Mouse (Mus musculus) kidney, embryonic 14.5 days (tissue): ENCODE data around the gene Krtap4-9. TPM values are rescaled to one million over a fixed set of nuclear protein-coding genes. Genes with fewer than 3 reads are reported as not detected.
"Not testable (repeated sequence)": the region's sequence is repeated elsewhere in the genome, so short reads cannot be mapped to it uniquely, and the experiment has no call there.

ENCODE experiments used
- ATAC-seq: fragments of 200-750 bp; cut with Nextera tagmentation; 2 replicates; pipeline ENCODE4 v1.8.0; 2017; ENCODE audit warnings: moderate number of reproducible peaks, mild to moderate bottlenecking, moderate TSS enrichment, moderate library complexity; ENCODE audit not compliant: low FRiP score, low TSS enrichment
- H3K27ac ChIP-seq: fragments of 300-500 bp; sonication (generic); 2 replicates; pipeline ENCODE4 v1.5.1; 2014; ENCODE audit warnings: low read depth, mild to moderate bottlenecking, low read length, moderate library complexity, mixed read lengths
- H3K27me3 ChIP-seq: fragments of 300-500 bp; sonication (generic); 2 replicates; pipeline ENCODE4 v1.6.1; 2014; ENCODE audit warnings: mild to moderate bottlenecking, low read length; ENCODE audit not compliant: control insufficient read depth, insufficient read depth
- H3K36me3 ChIP-seq: fragments of 300-500 bp; sonication (generic); 2 replicates; pipeline ENCODE4 v1.6.1; 2014; ENCODE audit warnings: low read length, mixed read lengths; ENCODE audit not compliant: control insufficient read depth, insufficient read depth
- H3K4me1 ChIP-seq: fragments of 300-500 bp; sonication (generic); 2 replicates; pipeline ENCODE4 v1.6.1; 2014; ENCODE audit warnings: low read length, mixed read lengths; ENCODE audit not compliant: control insufficient read depth, insufficient read depth
- H3K4me2 ChIP-seq: fragments of 300-500 bp; sonication (generic); replicated peaks from 2 replicates; pipeline ENCODE4 v1.6.1; 2014; ENCODE audit warnings: low read depth, mild to moderate bottlenecking, low read length
- H3K4me3 ChIP-seq: fragments of 300-500 bp; sonication (generic); 2 replicates; pipeline ENCODE4 v1.5.1; 2014; ENCODE audit warnings: mild to moderate bottlenecking, low read length
- H3K9ac ChIP-seq: fragments of 300-500 bp; sonication (generic); 2 replicates; pipeline ENCODE4 v1.6.1; 2014; ENCODE audit warnings: low read depth, mild to moderate bottlenecking, low read length, moderate library complexity
- H3K9me3 ChIP-seq: fragments of 300-500 bp; sonication (generic); 2 replicates; pipeline ENCODE4 v1.6.1; 2016; ENCODE audit warnings: low read length; ENCODE audit not compliant: control insufficient read depth
- WGBS: fragments of 180-500 bp; shearing (Covaris S2); extraction: QIAGEN DNeasy Blood & Tissue Kit; methylation state at CpG from one replicate; pipeline ENCODE4 v1.1.7; 2014; 5-methylcytosine and 5-hydroxymethylcytosine counted together
- polyA plus RNA-seq: library from polyadenylated mRNA; unstranded; fragments of >200 nt; fragmentation: Nextera tagmentation; extraction: Ambion mirVana; gene quantifications from 2 replicates; pipeline ENCODE4 v1.2.1, GENCODE M21; 2014

The Krtap4-9 gene
- polyA plus RNA-seq, result not detected in 2 replicates

- not testable (repeated sequence) for H3K4me2 ChIP-seq, H3K4me1 ChIP-seq, H3K36me3 ChIP-seq, H3K27me3 ChIP-seq, ATAC-seq, H3K9me3 ChIP-seq, H3K27ac ChIP-seq, H3K9ac ChIP-seq, H3K4me3 ChIP-seq
Observed at GRCm38 (mm10) chr11:99784900-99785299, at the start of gene Krtap4-9. Gene Krtap4-9 (plus strand): TSS chr11:99785200.

- Histone ChIP-seq H3K9ac (no peak overlapping the region), H3K36me3 (no peaks in the 10 kb centered on the region), H3K27ac (no peak overlapping the region), H3K27me3 (no peaks in the 10 kb centered on the region), H3K4me1 (no peaks in the 10 kb centered on the region), H3K9me3 (no peaks in the 10 kb centered on the region), H3K4me3 (no peak overlapping the region), H3K4me2 (no peak overlapping the region)
- ATAC-seq, result no peak
- 81% methylated on average over 3 of the region's 3 CpGs for WGBS
Observed at GRCm38 (mm10) chr11:99743985-99744384, 41.0 kb upstream of the Krtap4-9 start.

GRCm38 (mm10) chr11:99758877-99759276 lies 26.1 kb upstream of the Krtap4-9 start:
- no peak overlapping the region for H3K4me2 ChIP-seq
- no peak overlapping the region for H3K4me3 ChIP-seq
- ATAC-seq, result no peak
- H3K9ac ChIP-seq, result no peak overlapping the region
- H3K36me3 ChIP-seq, result no peaks in the 10 kb centered on the region
- H3K9me3 ChIP-seq, result no peaks in the 10 kb centered on the region
- H3K27me3 ChIP-seq, result no peaks in the 10 kb centered on the region
- 100% methylated on average over 1 of the region's 1 CpGs for WGBS
- H3K27ac ChIP-seq, result no peak overlapping the region
- no peaks in the 10 kb centered on the region for H3K4me1 ChIP-seq

GRCm38 (mm10) chr11:99768410-99768809 lies 16.6 kb upstream of the Krtap4-9 start:
- Histone ChIP-seq H3K36me3 (no peaks in the 10 kb centered on the region), H3K4me3 (no peak overlapping the region), H3K4me2 (no peak overlapping the region), H3K27me3 (no peaks in the 10 kb centered on the region), H3K27ac (no peak overlapping the region), H3K4me1 (no peaks in the 10 kb centered on the region), H3K9me3 (no peaks in the 10 kb centered on the region), H3K9ac (no peak overlapping the region)
- WGBS, result 68% methylated on average over 2 of the region's 2 CpGs
- ATAC-seq, result no peak

- not testable (repeated sequence) for H3K4me2 ChIP-seq, H3K9ac ChIP-seq, ATAC-seq, H3K36me3 ChIP-seq, H3K4me3 ChIP-seq, H3K27ac ChIP-seq, H3K4me1 ChIP-seq, H3K9me3 ChIP-seq, H3K27me3 ChIP-seq
Observed at GRCm38 (mm10) chr11:99772813-99773212, 12.2 kb upstream of the Krtap4-9 start, which contains the start of gene Gm11595. Gene Gm11595 (minus strand): TSS chr11:99772913.

DNA sequence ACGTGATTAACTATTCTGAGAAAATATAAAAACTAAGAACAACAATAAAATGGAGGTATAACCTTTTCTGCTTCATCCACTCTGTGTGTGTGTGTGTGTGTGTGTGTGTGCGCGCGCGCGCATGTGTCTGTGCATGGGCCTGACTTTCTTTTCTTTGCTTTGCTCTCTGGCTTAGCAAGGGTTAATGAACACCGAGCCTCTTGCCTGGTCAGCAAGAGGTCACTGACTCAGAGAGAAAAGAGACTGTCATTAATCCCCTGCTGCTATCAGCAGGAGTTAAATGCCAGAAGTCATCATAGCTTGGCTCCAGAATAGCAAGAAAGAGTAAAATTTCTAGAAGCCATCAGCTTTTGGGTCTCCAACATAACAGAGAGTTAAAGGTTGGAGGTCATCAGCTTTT lies 6.6 kb upstream of the Krtap4-9 start:
- Histone ChIP-seq H3K27ac (no peak overlapping the region), H3K9me3 (no peaks in the 10 kb centered on the region), H3K27me3 (no peaks in the 10 kb centered on the region), H3K4me1 (no peaks in the 10 kb centered on the region), H3K4me3 (no peak overlapping the region), H3K9ac (no peak overlapping the region), H3K4me2 (no peak overlapping the region), H3K36me3 (no peaks in the 10 kb centered on the region)
- no peak for ATAC-seq
- WGBS, result 65% methylated on average over 7 of the region's 7 CpGs

DNA sequence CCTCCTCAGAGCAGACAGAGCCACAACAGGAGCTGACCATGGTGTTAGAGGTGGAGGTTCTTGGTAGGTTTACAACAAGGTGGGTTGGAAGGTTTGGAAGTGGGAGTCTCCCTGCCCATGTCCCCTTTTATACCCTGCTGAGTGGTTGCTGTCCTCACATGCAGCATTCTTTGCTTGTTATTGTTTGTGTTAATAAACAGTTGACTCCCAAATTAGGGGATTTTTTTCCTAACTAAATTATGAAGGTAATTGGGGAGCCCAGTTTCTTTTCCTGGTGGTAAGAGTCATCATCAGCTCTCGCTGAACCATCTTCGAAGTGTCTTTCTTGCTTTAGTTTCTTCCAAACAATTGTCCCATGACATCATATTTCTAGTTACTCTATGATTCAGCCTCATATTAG lies 4.4 kb upstream of the Krtap4-9 start, which contains the start of gene Krtap4-8:
Gene Krtap4-8 (minus strand): TSS at position 101 of the 400 bp plus-strand sequence.
- Histone ChIP-seq H3K27ac (no peak within 1 kb of the TSS), H3K27me3 (no peaks in the 10 kb centered on the region), H3K9me3 (no peaks in the 10 kb centered on the region), H3K4me1 (no peaks in the 10 kb centered on the region), H3K4me3 (no peak within 1 kb of the TSS), H3K4me2 (no peak within 1 kb of the TSS), H3K9ac (no peak within 1 kb of the TSS), H3K36me3 (no peaks in the 10 kb centered on the region)
- ATAC-seq, result no peak
- 98% methylated on average over 2 of the region's 2 CpGs for WGBS

- no peak within 1 kb of the TSS for H3K9ac ChIP-seq
- no peaks in the 10 kb centered on the region for H3K36me3 ChIP-seq
- no peak within 1 kb of the TSS for H3K27ac ChIP-seq
- no peaks in the 10 kb centered on the region for H3K27me3 ChIP-seq
- ATAC-seq, result no peak
- H3K4me1 ChIP-seq, result no peaks in the 10 kb centered on the region
- H3K4me2 ChIP-seq, result no peak within 1 kb of the TSS
- no peak within 1 kb of the TSS for H3K4me3 ChIP-seq
- H3K9me3 ChIP-seq, result no peaks in the 10 kb centered on the region
- 83% methylated on average over 2 of the region's 2 CpGs for WGBS
Observed at GRCm38 (mm10) chr11:99793367-99793766, 8.4 kb downstream of the Krtap4-9 start, which contains the start of gene Gm11596. Gene Gm11596 (minus strand): TSS chr11:99793467.

DNA sequence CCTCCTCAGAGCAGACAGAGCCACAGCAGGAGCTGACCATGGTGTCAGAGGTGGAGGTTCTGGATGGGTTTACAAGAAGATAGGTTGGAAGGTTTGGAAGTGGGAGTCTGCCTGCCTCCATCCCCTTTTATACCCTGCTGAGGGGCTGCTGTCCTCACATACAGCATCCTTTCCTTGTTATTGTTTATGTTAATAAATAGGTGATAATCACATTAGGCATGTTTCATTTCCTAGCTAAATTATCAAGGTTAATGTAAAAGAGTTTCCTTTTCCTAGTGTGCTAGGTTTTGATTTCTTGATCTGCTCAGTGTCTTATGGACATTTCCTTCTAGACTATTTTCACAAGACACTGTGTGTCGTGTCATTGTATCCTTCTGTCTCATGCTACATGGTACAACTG lies 13.8 kb downstream of the Krtap4-9 start, which contains the start of gene Gm11569:
Gene Gm11569 (minus strand): TSS at position 101 of the 400 bp plus-strand sequence.
- not testable (repeated sequence) for H3K4me3 ChIP-seq, H3K4me2 ChIP-seq, H3K9me3 ChIP-seq, H3K27ac ChIP-seq, H3K9ac ChIP-seq, ATAC-seq, H3K4me1 ChIP-seq, H3K36me3 ChIP-seq, H3K27me3 ChIP-seq
- no CpG with 5 or more reads among the region's 1 CpGs for WGBS
